Mouse (Mus musculus) liver, adult 2 months (tissue): Measurements from ENCODE around the gene Foxc2.

Source experiments
- CTCF ChIP-seq: fragments of 200-500 bp; IDR thresholded peaks from 2 replicates; pipeline ENCODE4 v1.5.1; 2011; ENCODE audit warnings: low read depth, low read length, control low read depth
- POLR2A ChIP-seq: fragments of 200-500 bp; IDR thresholded peaks from 2 replicates; pipeline ENCODE4 v1.6.1; 2011; ENCODE audit warnings: low read length, control low read depth; ENCODE audit not compliant: insufficient read depth; ENCODE audit errors: extremely low read depth

DNA sequence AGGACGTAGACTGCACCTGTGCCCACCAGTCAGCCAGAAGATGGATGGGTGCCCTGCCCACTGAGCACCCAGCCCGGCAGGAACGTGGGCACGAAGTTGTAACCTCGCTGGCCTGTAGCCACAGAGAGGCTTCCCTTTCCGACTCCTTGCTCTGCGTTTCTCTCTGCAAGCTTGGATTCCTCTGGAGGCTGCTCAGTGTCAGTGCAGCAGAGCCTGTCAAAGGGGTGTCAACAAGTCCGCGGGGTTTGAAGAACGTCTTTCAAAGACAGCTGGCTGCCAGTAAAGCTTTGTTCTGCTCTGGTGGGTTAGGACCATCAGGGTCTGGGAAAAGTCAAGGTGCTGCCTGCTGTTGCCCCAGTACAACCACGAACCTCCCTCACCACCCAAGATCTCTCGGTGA lies 44.5 kb upstream of the Foxc2 start:
- no peak for TF ChIP-seq POLR2A
- TF ChIP-seq CTCF, result peak; percentile 14; the same call in 1 of the 2 replicates
